Comparison of ENCODE assay signal across 7 mouse cellular contexts in the genomic region with DNA sequence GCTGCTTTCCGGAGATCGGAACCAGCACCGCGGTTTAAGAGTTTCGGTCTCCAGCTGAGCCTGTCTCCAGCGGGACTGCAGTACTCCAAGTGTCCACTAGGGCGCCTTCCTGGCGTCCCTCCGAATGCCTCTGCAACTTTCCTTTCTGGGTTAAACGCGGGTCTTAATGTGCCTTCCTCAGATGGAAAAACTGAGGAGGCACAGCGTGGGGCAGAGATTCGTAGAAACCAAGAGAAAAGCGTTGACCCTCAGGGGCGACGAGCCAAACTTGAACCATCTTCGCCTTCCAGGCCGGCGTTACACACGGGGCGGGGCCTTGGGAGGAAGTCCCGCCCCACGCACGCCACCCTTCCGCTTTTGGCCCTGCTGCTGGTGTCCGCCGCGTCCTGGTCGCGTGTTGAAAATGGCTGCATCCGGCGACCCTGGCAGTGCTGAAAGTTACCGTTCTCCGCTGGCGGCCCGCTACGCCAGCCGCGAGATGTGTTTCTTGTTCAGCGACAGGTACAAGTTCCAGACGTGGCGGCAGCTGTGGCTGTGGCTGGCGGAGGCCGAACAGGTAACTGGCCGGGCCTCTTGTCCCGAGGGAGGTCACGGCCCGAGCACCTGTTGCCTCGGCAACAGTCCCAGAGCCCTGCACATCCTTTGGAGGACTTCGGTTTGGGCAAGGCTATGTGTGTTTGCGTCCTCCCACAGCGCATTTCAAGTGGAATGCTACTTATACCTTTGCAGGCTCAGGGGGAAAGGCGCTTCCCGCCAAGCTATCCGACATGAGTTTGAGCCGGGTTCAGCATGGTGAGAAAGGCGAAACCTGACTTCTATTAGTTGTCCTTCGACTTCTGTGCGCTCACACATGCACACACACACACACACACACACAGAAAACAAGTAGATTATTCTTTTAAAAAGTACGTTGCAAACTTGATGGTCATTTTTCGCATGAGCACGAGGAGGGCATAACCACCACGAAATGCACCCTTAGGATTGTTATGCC. TPM values are rescaled to one million over a fixed set of nuclear protein-coding genes. Genes with fewer than 3 reads are reported as not detected.
A peak's percentile ranks its signal among the peaks of the same experiment; 100 is the strongest.
DNase-seq lines count a peak whose midpoint lies in the region; ATAC-seq and TF ChIP-seq lines count a peak whose summit lies in the region.

TSS of gene Adsl (plus strand) at position 346 of the 991 bp plus-strand sequence.

- H3K4me1 ChIP-seq in intestine, postnatal 0 days (replicated peaks; ENCODE audit: control insufficient read depth, insufficient read depth, low read length) = peaks cover 2% of the 10 kb centered on the region; the same call in 1 of the 2 replicates
- peaks cover 15% of the 10 kb centered on the region for H3K4me1 ChIP-seq in midbrain, embryonic 12.5 days
- H3K4me1 ChIP-seq in small intestine, adult 2 months (ENCODE audit: control insufficient read depth, insufficient read depth, insufficient read length, low read length) = peaks cover 17% of the 10 kb centered on the region; the same call in 1 of the 2 replicates

- intact Hi-C loops in left cerebral cortex, postnatal 4 days (cut with DNase I) = loop anchor here (5.0 kb wide), 1 partner anchor 241 kb away; no protein-coding TSS in a partner anchor

- H3K4me3 ChIP-seq in intestine, postnatal 0 days (ENCODE audit: low read depth, low read length) = peak within 1 kb of the TSS; percentile 82
- H3K4me3 ChIP-seq in midbrain, embryonic 12.5 days = peak within 1 kb of the TSS; percentile 93
- peak within 1 kb of the TSS; percentile 84 for H3K4me3 ChIP-seq in small intestine, adult 2 months (ENCODE audit: low read depth, low read length)

- peak; percentile 78 for DNase-seq in adrenal gland, adult 8-10 months
- DNase-seq in embryo, embryonic 9.5 days (ENCODE audit: extremely low spot score) = peak; percentile 93
- peak; percentile 30 for DNase-seq in gonadal fat pad, adult 2 months (ENCODE audit: low read depth)
- peak; percentile 92 for DNase-seq in left cerebral cortex, postnatal 4 days

- TF ChIP-seq POLR2A in small intestine, adult 2 months (IDR thresholded peaks at IDR 0.05; ENCODE audit: low read depth, low read length) = no peak; the same call in 1 of the 2 replicates

- no peaks in the 10 kb centered on the region for H3K27me3 ChIP-seq in intestine, postnatal 0 days (replicated peaks; ENCODE audit: control insufficient read depth, insufficient read depth, low read length)
- no peaks in the 10 kb centered on the region for H3K27me3 ChIP-seq in midbrain, embryonic 12.5 days
- no peaks in the 10 kb centered on the region for H3K27me3 ChIP-seq in small intestine, adult 2 months (ENCODE audit: control insufficient read depth, insufficient read depth, low read length)

- H3K27ac ChIP-seq in intestine, postnatal 0 days (ENCODE audit: low read depth, low read length) = peak within 1 kb of the TSS; percentile 66
- H3K27ac ChIP-seq in midbrain, embryonic 12.5 days (replicated peaks) = peak within 1 kb of the TSS; percentile 63
- peak within 1 kb of the TSS; percentile 82 for H3K27ac ChIP-seq in small intestine, adult 2 months (ENCODE audit: insufficient read depth, low read depth, low read length)

- H3K36me3 ChIP-seq in intestine, postnatal 0 days (ENCODE audit: control insufficient read depth, insufficient read depth) = peaks cover 15% of the 10 kb centered on the region
- peaks cover 16% of the 10 kb centered on the region for H3K36me3 ChIP-seq in midbrain, embryonic 12.5 days
- H3K36me3 ChIP-seq in small intestine, adult 2 months (ENCODE audit: control insufficient read depth, insufficient read depth, low read length) = peaks cover 10% of the 10 kb centered on the region

- ATAC-seq in intestine, postnatal 0 days = peak; percentile 83
- ATAC-seq in midbrain, embryonic 12.5 days (ENCODE audit: low FRiP score, low read depth) = peak; percentile 95

- H3K4me2 ChIP-seq in intestine, postnatal 0 days (replicated peaks; ENCODE audit: low read depth) = peak within 1 kb of the TSS; percentile 62
- H3K4me2 ChIP-seq in midbrain, embryonic 12.5 days (replicated peaks) = peak within 1 kb of the TSS; percentile 79

- peak; percentile 93 for TF ChIP-seq CTCF in intestine, postnatal 0 days (IDR thresholded peaks at IDR 0.05; ENCODE audit: low read depth)
- TF ChIP-seq CTCF in small intestine, adult 2 months (IDR thresholded peaks at IDR 0.05; ENCODE audit: extremely low read depth, insufficient read length, insufficient replicate concordance, low read depth, low read length) = peak; percentile 100

- WGBS in intestine, postnatal 0 days = under 1% methylated on average over 63 of the region's 63 CpGs
- WGBS in midbrain, embryonic 12.5 days = under 1% methylated on average over 63 of the region's 63 CpGs
- WGBS in small intestine, adult 2 months = under 1% methylated on average over 63 of the region's 63 CpGs

- H3K9me3 ChIP-seq in intestine, postnatal 0 days (ENCODE audit: control insufficient read depth) = no peaks in the 10 kb centered on the region
- no peaks in the 10 kb centered on the region for H3K9me3 ChIP-seq in midbrain, embryonic 12.5 days

- H3K9ac ChIP-seq in intestine, postnatal 0 days (ENCODE audit: low read depth, low read length) = peak within 1 kb of the TSS; percentile 68
- peak within 1 kb of the TSS; percentile 78 for H3K9ac ChIP-seq in midbrain, embryonic 12.5 days (replicated peaks)

RNA-seq across cellular contexts. Expression of gene Adsl, which starts in this region (rescaled TPM):
- total RNA-seq in adrenal gland, adult 8-10 months (2022) = 10 to 100 TPM; 34.3 to 44.6 (median 37.3) TPM
- polyA plus RNA-seq in gonadal fat pad, adult 2 months (2012; rRNA removed) = 47.2 and 47.5 TPM in 2 replicates
- 30.8 and 31.9 TPM in 2 replicates for polyA plus RNA-seq in intestine, postnatal 0 days (2015; fragmentation: Nextera tagmentation; extraction: Ambion mirVana)
- total RNA-seq in left cerebral cortex, postnatal 4 days (2021) = 10 to 100 TPM; 44.2 to 44.3 TPM
- polyA plus RNA-seq in midbrain, embryonic 12.5 days (2016; fragmentation: Nextera tagmentation; extraction: Ambion mirVana) = 128 and 153 TPM in 2 replicates
- polyA plus RNA-seq in small intestine, adult 2 months (2012; rRNA removed) = 17.7 and 24.3 TPM in 2 replicates

Comparison
In these comparisons a context has a peak if more than half of its experiments do, and no peak if none do; other contexts are left out.
1. Peak in every context shown above with its lines: DNase-seq, ATAC-seq, H3K4me3 ChIP-seq and H3K27ac ChIP-seq.
2. DNase-seq: peak in every context shown above with its lines; median percentile 93 in embryo, embryonic 9.5 days; 92 in left cerebral cortex, postnatal 4 days; 78 in adrenal gland, adult 8-10 months; 30 in gonadal fat pad, adult 2 months.